Mouse (Mus musculus): ENCODE data around the gene Pgf. TPM values are rescaled to one million over a fixed set of nuclear protein-coding genes. Genes with fewer than 3 reads are reported as not detected.

Pgf gene
- polyA plus RNA-seq, 1 experiment from 2014 or later: 0.41 TPM

- TF ChIP-seq CTCF (IDR thresholded peaks at IDR 0.05): no peak
- in situ Hi-C loops (cut with MboI; ENCODE audit: low pct_unique_long_range_greater_than_20kb): no loop called here
- ATAC-seq: no peak
- no peaks in the 10 kb centered on the region for H3K27me3 ChIP-seq
- POLR2A ChIA-PET: no interaction called here
- CTCF ChIA-PET: no interaction called here
- no peak for DNase-seq (ENCODE audit: low read depth, low spot score)
These were observed 48.1 kb downstream of the Pgf start for GRCm38 (mm10) chr12:85129426-85129978.

- H3K27me3 ChIP-seq: no peaks in the 10 kb centered on the region
- ChIA-PET CTCF (no interaction called here), POLR2A (no interaction called here)
- TF ChIP-seq CTCF (IDR thresholded peaks at IDR 0.05): no peak
- ATAC-seq: no peak
- in situ Hi-C loops (cut with MboI; ENCODE audit: low pct_unique_long_range_greater_than_20kb): no loop called here
- no peak for DNase-seq (ENCODE audit: low read depth, low spot score)
These were observed 50.5 kb downstream of the Pgf start for GRCm38 (mm10) chr12:85126986-85127603.

GRCm38 (mm10) chr12:85124751-85125150 is 52.8 kb downstream of the Pgf start:
- POLR2A ChIA-PET: no interaction called here
- no peak for ATAC-seq
- in situ Hi-C loops (cut with MboI; ENCODE audit: low pct_unique_long_range_greater_than_20kb): no loop called here
- TF ChIP-seq CTCF (IDR thresholded peaks at IDR 0.05): no peak
- no peak for DNase-seq (ENCODE audit: low read depth, low spot score)
- H3K27me3 ChIP-seq: no peaks in the 10 kb centered on the region
- CTCF ChIA-PET: no interaction called here

GRCm38 (mm10) chr12:85123645-85124044 is 53.9 kb downstream of the Pgf start:
- CTCF ChIA-PET: no interaction called here
- DNase-seq (ENCODE audit: low read depth, low spot score) (no peak), ATAC-seq (no peak)
- TF ChIP-seq CTCF (IDR thresholded peaks at IDR 0.05): no peak
- POLR2A ChIA-PET: interaction anchor here (0.6 to 0.7 kb wide), 2 partner anchors 179 to 1455 kb away, joined by 3 read pairs; no protein-coding TSS in a partner anchor
- H3K27me3 ChIP-seq: no peaks in the 10 kb centered on the region
- in situ Hi-C loops (cut with MboI; ENCODE audit: low pct_unique_long_range_greater_than_20kb): no loop called here

- no peak for ATAC-seq
- DNase-seq (ENCODE audit: low read depth, low spot score): no peak
- ChIA-PET CTCF (no interaction called here), POLR2A (no interaction called here)
- in situ Hi-C loops (cut with MboI; ENCODE audit: low pct_unique_long_range_greater_than_20kb): no loop called here
- no peak for TF ChIP-seq CTCF (IDR thresholded peaks at IDR 0.05)
- no peaks in the 10 kb centered on the region for H3K27me3 ChIP-seq
These were observed 54.5 kb downstream of the Pgf start for GRCm38 (mm10) chr12:85123108-85123530.

GRCm38 (mm10) chr12:85121806-85122459 is 55.7 kb downstream of the Pgf start:
- ATAC-seq (no peak), DNase-seq (ENCODE audit: low read depth, low spot score) (no peak)
- in situ Hi-C loops (cut with MboI; ENCODE audit: low pct_unique_long_range_greater_than_20kb): no loop called here
- ChIA-PET CTCF (no interaction called here), POLR2A (no interaction called here)
- no peak for TF ChIP-seq CTCF (IDR thresholded peaks at IDR 0.05)
- H3K27me3 ChIP-seq: no peaks in the 10 kb centered on the region

Other genes with a start within 250 kb of the Pgf start
- gene Fcf1, start 206.9 kb downstream of the Pgf start, polyA plus RNA-seq (2021): 82.0 TPM
- 27.6 TPM for gene Arel1, start 206.9 kb downstream of the Pgf start, polyA plus RNA-seq (2021)
- 41.0 TPM for gene Ylpm1, start 181.5 kb downstream of the Pgf start, polyA plus RNA-seq (2021)
- 2.7 TPM for gene Prox2, start 67.0 kb downstream of the Pgf start, polyA plus RNA-seq (2021)
- 194 TPM for gene Dlst, start 67.0 kb downstream of the Pgf start, polyA plus RNA-seq (2021)
- gene Rps6kl1, start 26.5 kb downstream of the Pgf start, polyA plus RNA-seq (2021): 0.60 TPM
- 68.8 TPM for gene Eif2b2, start 41.7 kb upstream of the Pgf start, polyA plus RNA-seq (2021)
- 9.3 TPM for gene Mlh3, start 92.8 kb upstream of the Pgf start, polyA plus RNA-seq (2021)
- gene Acyp1, start 110.6 kb upstream of the Pgf start, polyA plus RNA-seq (2021): 19.9 TPM
- gene Zc2hc1c, start 110.8 kb upstream of the Pgf start, polyA plus RNA-seq (2021): 3.9 TPM
- gene Nek9, start 161.6 kb upstream of the Pgf start, polyA plus RNA-seq (2021): 82.4 TPM
- gene Tmed10, start 197.1 kb upstream of the Pgf start, polyA plus RNA-seq (2021): 238 TPM